Mouse (Mus musculus) heart, embryonic 12.5 days (tissue): ENCODE results near the gene Sfxn4. TPM values are rescaled to one million over a fixed set of nuclear protein-coding genes. Genes with fewer than 3 reads are reported as not detected.

Experiments used
- ATAC-seq: fragments of 200-750 bp; cut with Nextera tagmentation; 2 replicates; pipeline ENCODE4 v1.8.0; 2017; ENCODE audit warnings: moderate TSS enrichment, moderate library complexity; ENCODE audit not compliant: insufficient number of reproducible peaks, low FRiP score
- H3K27ac ChIP-seq: fragments of 300-500 bp; sonication (generic); 2 replicates; pipeline ENCODE4 v1.5.1; 2016; ENCODE audit warnings: mild to moderate bottlenecking, moderate library complexity; ENCODE audit not compliant: poor library complexity, severe bottlenecking
- H3K27me3 ChIP-seq: fragments of 300-500 bp; sonication (generic); replicated peaks from 2 replicates; pipeline ENCODE4 v1.6.1; 2016; ENCODE audit warnings: mild to moderate bottlenecking, moderate library complexity
- H3K36me3 ChIP-seq: fragments of 300-500 bp; sonication (generic); 2 replicates; pipeline ENCODE4 v1.6.1; 2016; ENCODE audit warnings: mild to moderate bottlenecking, moderate library complexity
- H3K4me1 ChIP-seq: fragments of 300-500 bp; sonication (generic); replicated peaks from 2 replicates; pipeline ENCODE4 v1.6.1; 2016; ENCODE audit warnings: mild to moderate bottlenecking
- H3K4me2 ChIP-seq: fragments of 300-500 bp; sonication (generic); 2 replicates; pipeline ENCODE4 v1.6.1; 2016; ENCODE audit warnings: mild to moderate bottlenecking, moderate library complexity
- H3K4me3 ChIP-seq: fragments of 300-500 bp; sonication (generic); 2 replicates; pipeline ENCODE4 v1.5.1; 2016; ENCODE audit warnings: mild to moderate bottlenecking
- H3K9ac ChIP-seq: fragments of 300-500 bp; sonication (generic); 2 replicates; pipeline ENCODE4 v1.6.1; 2016; ENCODE audit warnings: mild to moderate bottlenecking, moderate library complexity
- H3K9me3 ChIP-seq: fragments of 300-500 bp; sonication (generic); replicated peaks from 2 replicates; pipeline ENCODE4 v1.6.1; 2016; ENCODE audit warnings: mild to moderate bottlenecking, moderate library complexity
- WGBS: fragments of 180-500 bp; shearing (Covaris S2); methylation state at CpG from one replicate; pipeline ENCODE4 v1.1.7; 2016; 5-methylcytosine and 5-hydroxymethylcytosine counted together
- polyA plus RNA-seq: library from polyadenylated mRNA; unstranded; fragments of >200 nt; fragmentation: Nextera tagmentation; extraction: Ambion mirVana; gene quantifications from 2 replicates; pipeline ENCODE4 v1.2.1, GENCODE M21; 2016

Gene Sfxn4
- polyA plus RNA-seq, 1 experiment from 2014 or later: 7.2 TPM

DNA sequence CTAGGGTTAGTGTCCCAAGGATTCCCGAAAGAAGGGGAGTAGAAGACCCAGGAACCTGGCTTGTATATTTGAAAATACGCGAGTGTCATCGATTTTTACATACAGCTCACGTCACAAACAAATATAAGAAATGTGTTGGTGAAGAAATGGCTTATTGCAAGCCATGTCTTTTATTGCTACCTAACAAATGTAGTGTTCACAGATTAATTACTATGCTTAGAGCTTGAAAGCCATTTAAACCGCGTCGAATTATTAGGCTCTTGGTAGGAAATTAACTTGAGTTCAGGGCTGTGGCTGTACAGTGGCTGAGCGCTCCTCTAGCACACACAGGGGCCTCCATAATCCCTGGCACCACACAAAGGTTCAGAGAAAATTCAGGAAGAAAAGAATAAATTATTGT, 70.1 kb downstream of the Sfxn4 start:
- Histone ChIP-seq H3K9ac (peak overlapping the region; percentile 100), H3K27me3 (no peaks in the 10 kb centered on the region), H3K4me2 (peak overlapping the region; percentile 71), H3K4me1 (peaks cover 3% of the 10 kb centered on the region), H3K9me3 (no peaks in the 10 kb centered on the region), H3K4me3 (peak overlapping the region; percentile 73), H3K27ac (peak overlapping the region; percentile 99), H3K36me3 (no peaks in the 10 kb centered on the region)
- WGBS: 23% methylated on average over 9 of the region's 9 CpGs
- no peak for ATAC-seq

DNA sequence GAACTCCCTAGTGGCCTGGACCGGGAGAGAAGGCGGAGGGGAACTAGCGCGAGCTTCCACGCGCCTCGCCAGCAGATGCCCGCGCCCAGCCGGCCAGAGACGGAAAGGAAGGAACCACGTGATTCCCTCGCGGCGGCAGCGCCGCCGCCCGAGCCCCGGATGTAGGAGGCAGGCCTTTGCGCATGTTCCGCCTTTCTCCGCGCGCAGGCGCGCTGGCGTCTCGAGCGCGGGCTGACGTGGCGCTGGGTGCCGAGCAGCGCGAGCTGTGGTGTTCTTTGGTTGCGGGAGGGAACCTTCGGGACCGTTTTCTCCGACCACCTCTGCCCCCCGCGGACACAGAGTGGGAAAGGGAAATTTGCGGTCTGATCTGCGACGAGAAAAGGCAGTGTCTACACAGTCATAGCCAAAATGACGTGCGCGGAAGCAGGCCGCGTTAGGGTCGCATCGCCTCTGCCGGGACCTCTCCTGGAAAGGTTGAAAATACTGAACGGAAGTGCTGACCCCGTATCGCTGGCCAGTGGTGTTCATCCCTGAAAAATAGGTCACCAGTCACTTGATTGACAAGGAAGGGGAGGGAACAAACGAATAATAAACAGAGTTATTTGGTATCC, 70.6 kb downstream of the Sfxn4 start, which contains the start of gene Eif3a:
Gene Eif3a (minus strand): TSS at position 108 of the 611 bp plus-strand sequence.
- Histone ChIP-seq H3K4me2 (peak within 1 kb of the TSS; percentile 71), H3K27ac (peak within 1 kb of the TSS; percentile 99), H3K27me3 (no peaks in the 10 kb centered on the region), H3K36me3 (no peaks in the 10 kb centered on the region), H3K4me3 (peak within 1 kb of the TSS; percentile 73), H3K9ac (peak within 1 kb of the TSS; percentile 100), H3K9me3 (no peaks in the 10 kb centered on the region), H3K4me1 (peaks cover 8% of the 10 kb centered on the region)
- WGBS: under 1% methylated on average over 57 of the region's 57 CpGs
- ATAC-seq: peak; percentile 96

GRCm38 (mm10) chr19:60789919-60790506, 71.3 kb downstream of the Sfxn4 start:
- Histone ChIP-seq H3K27ac (peak overlapping the region; percentile 99), H3K9me3 (no peaks in the 10 kb centered on the region), H3K9ac (peak overlapping the region; percentile 100), H3K4me1 (peaks cover 8% of the 10 kb centered on the region), H3K4me2 (peak overlapping the region; percentile 71), H3K36me3 (no peaks in the 10 kb centered on the region), H3K4me3 (peak overlapping the region; percentile 73), H3K27me3 (no peaks in the 10 kb centered on the region)
- peak; percentile 67 for ATAC-seq
- under 1% methylated on average over 59 of the region's 60 CpGs for WGBS

DNA sequence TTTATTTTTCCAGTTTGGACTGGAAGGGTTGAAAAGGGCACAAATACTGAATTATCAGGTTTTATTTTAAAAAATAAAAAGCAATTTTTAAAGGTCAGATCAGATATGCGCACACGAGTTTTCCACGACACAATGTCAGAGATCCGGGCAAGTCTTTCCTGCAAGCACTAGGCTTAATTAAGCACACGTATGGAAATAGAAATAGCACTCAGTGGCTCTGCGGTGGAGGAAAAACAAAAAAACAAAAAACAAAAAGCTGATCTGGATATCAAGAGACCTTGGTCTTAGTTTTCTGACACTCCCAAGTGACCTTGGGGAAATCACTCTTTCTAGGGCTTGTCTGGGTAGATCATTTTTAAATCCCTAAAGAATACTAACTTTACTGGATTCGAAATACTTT, 71.8 kb downstream of the Sfxn4 start:
- H3K9ac ChIP-seq: peak overlapping the region; percentile 100
- H3K4me1 ChIP-seq: peaks cover 8% of the 10 kb centered on the region
- no peaks in the 10 kb centered on the region for H3K9me3 ChIP-seq
- peak overlapping the region; percentile 71 for H3K4me2 ChIP-seq
- H3K36me3 ChIP-seq: no peaks in the 10 kb centered on the region
- WGBS: 2% methylated on average over 7 of the region's 7 CpGs
- peak overlapping the region; percentile 99 for H3K27ac ChIP-seq
- no peak for ATAC-seq
- H3K4me3 ChIP-seq: peak overlapping the region; percentile 73
- no peaks in the 10 kb centered on the region for H3K27me3 ChIP-seq

DNA sequence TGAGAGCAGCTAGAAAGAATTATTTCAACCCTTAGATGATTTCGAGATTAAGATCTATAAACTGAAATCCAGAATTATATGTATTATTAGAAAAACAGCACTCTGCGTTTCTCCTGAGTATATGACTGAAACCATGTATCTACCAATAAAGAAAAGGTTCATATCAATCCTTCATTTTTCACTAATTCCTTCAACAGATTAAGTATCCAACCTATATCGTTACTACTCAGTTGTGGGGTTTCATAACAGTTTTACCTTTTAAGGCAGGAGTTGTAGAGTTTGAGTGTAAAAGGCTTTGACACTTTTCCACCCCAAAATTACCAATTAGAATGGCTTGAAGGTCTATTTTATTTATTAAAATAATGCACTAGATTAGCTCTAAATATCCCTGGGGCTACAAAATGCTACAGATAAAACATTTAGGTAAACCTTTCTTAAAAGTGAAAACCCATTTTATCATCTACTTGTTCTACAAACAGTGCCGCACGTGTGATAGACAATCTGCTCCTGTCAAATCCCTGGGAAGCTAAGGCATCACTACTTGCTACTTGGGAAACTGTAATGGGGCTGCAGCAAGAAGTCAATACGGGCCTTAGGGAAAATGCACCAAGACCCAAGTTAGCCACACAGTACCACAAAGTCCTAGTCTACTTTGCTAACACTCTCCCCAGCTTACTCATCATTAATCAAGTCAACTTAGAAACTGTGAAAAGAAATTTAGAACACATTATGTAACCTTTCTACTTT, 72.9 kb downstream of the Sfxn4 start:
- Histone ChIP-seq H3K27ac (no peak overlapping the region), H3K9me3 (no peaks in the 10 kb centered on the region), H3K27me3 (no peaks in the 10 kb centered on the region), H3K4me2 (peak overlapping the region; percentile 79), H3K4me1 (peaks cover 12% of the 10 kb centered on the region), H3K9ac (0 out of 2 replicates have a peak overlapping the region, but pooled peaks have one; percentile 50), H3K36me3 (peaks cover 3% of the 10 kb centered on the region; the same call in 1 of the 2 replicates), H3K4me3 (peak overlapping the region; percentile 47)
- ATAC-seq: no peak
- WGBS: 38% methylated on average over 6 of the region's 6 CpGs

DNA sequence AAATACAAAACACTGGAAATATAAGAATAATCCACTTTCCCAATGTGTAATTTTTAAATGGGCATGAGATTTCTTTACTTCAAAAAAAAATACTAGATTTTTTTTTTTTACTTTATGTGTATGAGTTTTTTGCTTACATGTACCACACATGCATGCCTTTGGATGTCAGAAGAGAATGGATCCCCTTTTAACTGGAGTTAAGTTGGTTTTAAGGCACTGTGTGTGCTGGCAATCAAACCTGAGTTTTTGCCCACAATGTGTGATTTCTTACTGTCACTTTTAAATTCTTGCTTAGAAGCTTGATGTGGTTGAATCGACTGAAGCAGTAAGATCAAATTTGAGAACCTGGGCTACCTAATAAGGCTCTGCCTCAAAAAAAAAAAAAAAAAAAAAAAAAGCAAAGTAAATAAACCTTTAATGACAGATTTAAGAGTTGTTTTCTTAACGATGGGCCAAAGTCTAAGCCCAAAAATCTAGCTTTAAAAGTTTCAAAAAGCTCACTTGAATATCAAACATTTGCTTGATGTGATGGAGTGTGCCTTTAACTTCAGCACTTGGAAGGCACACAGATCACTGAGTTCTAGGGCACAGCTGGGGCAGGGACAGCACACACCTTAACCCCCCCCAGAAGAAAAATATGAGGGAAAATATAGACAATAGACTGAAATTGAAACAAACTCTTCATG, 73.7 kb downstream of the Sfxn4 start:
- Histone ChIP-seq H3K9me3 (no peaks in the 10 kb centered on the region), H3K4me2 (peak overlapping the region; percentile 55), H3K4me1 (peaks cover 15% of the 10 kb centered on the region), H3K36me3 (peaks cover 3% of the 10 kb centered on the region; the same call in 1 of the 2 replicates), H3K27ac (no peak overlapping the region), H3K27me3 (no peaks in the 10 kb centered on the region), H3K9ac (no peak overlapping the region), H3K4me3 (no peak overlapping the region)
- no peak for ATAC-seq
- WGBS: 61% methylated on average over 2 of the region's 2 CpGs

Other genes with a start within 250 kb of the Sfxn4 start
- gene Nanos1, start 105.5 kb downstream of the Sfxn4 start, polyA plus RNA-seq: 1.5 and 2.1 TPM in 2 replicates
- 124 TPM in 2 replicates for gene Eif3a, start 70.8 kb downstream of the Sfxn4 start, polyA plus RNA-seq
- gene Fam45a, start 49.9 kb downstream of the Sfxn4 start, polyA plus RNA-seq: 22.3 and 25.9 TPM in 2 replicates
- gene Prdx3, start 13.1 kb upstream of the Sfxn4 start, polyA plus RNA-seq: 176 TPM in 2 replicates
- 4.7 and 5.1 TPM in 2 replicates for gene Grk5, start 28.3 kb upstream of the Sfxn4 start, polyA plus RNA-seq